Mouse (Mus musculus): ENCODE data around the gene Nkapd1.
A peak's percentile ranks its signal among the peaks of the same experiment; 100 is the strongest.
"Not testable (repeated sequence)": the region's sequence is repeated elsewhere in the genome, so short reads cannot be mapped to it uniquely, and the experiment has no call there.

Gene Nkapd1

GRCm38 (mm10) chr9:50616766-50617603, at the start of gene Nkapd1, which contains the start of gene Pih1d2:
TSS of gene Nkapd1 (minus strand) at chr9:50617464.
TSS of gene Pih1d2 (plus strand) at chr9:50617321.
- DNase-seq (ENCODE audit: extremely low read depth, insufficient read length, low spot score), result peak; percentile 92

DNA sequence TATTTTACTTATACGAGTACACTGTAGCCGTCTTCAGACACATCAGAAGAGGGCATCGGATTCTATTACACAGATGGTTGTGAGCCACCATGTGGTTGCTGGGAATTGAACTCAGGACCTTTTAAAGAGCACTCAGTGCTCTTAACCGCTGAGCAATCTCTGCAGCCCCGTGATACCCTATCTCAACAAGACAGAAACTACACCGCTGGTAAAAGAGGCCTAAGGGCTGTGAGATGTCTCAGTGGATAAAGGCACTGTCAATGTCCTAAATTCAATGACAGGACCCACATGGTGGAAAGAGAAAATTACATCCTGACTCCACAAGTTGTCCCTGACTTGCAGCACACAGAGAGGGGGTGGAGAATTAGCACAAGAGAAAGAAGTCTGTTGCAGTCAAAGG, 49.2 kb upstream of the Nkapd1 start:
- no peak for DNase-seq (ENCODE audit: extremely low read depth, insufficient read length, low spot score)

DNA sequence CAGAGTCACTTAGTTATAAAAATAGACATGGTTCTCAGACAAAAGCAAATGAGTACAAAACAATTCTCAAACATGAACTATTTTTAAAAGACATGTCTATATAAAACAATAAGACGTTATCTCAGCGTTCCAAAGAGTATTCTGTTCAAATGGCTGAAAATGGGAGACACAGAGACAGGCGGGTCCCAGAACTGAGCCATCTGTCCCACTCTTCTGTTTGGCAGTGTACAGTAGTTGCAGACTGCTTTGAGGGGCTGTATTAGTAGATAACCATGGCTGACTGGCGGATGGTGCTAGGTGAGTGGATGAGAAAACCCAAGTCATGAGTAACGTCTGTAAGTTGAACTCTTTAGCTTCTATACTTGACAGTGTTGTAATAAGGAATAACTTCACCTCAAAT, 47.6 kb upstream of the Nkapd1 start:
- DNase-seq (ENCODE audit: extremely low read depth, insufficient read length, low spot score), result no peak

GRCm38 (mm10) chr9:50660431-50660830, 43.2 kb upstream of the Nkapd1 start:
- peak; percentile 34 for DNase-seq (ENCODE audit: extremely low read depth, insufficient read length, low spot score)

- DNase-seq (ENCODE audit: extremely low read depth, insufficient read length, low spot score), result peak; percentile 95
Measured at GRCm38 (mm10) chr9:50659392-50660217, 42.3 kb upstream of the Nkapd1 start, which contains the start of gene Dlat. TSS of gene Dlat (minus strand) at chr9:50659780.

GRCm38 (mm10) chr9:50658941-50659388, 41.7 kb upstream of the Nkapd1 start:
- DNase-seq (ENCODE audit: extremely low read depth, insufficient read length, low spot score), result no peak

DNA sequence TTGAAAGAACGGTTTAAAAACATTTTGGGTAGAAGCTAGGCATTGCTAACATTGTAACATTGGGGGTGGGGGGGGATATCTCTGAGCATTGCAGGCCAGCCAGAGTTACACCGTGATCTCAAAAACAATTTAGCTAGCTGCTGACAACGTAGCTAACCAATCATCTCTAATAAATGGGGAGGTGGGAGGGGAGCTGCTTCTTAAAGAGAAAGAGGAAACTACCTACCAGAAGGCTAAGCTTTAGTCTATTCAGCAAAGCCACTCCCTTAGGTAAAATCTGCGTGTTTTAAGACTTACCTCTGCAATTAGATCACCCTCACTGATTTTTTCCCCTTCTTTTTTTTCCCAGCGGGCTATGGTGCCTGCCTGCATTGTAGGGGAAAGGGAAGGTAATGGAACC, 41.1 kb upstream of the Nkapd1 start:
- DNase-seq (ENCODE audit: extremely low read depth, insufficient read length, low spot score), result no peak

DNA sequence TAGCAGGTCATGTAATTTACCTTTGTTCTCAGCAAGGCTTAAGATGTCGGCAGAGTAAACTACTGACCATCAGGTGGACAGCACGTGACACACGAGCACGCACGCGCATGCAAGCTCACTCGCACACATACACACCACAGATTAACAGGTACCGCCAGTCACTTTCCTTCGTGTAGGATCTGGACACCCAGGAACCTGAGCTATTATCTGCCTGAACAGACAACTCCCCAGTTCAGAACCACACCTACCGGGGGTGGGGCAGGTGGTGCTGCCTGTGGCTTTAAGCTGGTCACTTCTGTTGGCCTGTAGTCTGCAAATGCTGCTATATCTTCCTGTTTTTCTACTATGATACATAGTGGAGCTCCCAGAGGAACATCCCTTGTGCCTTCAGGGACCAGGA, 33.2 kb upstream of the Nkapd1 start:
- no peak for DNase-seq (ENCODE audit: extremely low read depth, insufficient read length, low spot score)

- DNase-seq (ENCODE audit: extremely low read depth, insufficient read length, low spot score), result no peak
Measured at GRCm38 (mm10) chr9:50646826-50647370, 29.6 kb upstream of the Nkapd1 start.

- DNase-seq (ENCODE audit: extremely low read depth, insufficient read length, low spot score), result no peak
Measured at GRCm38 (mm10) chr9:50634270-50634669, 17.0 kb upstream of the Nkapd1 start.

GRCm38 (mm10) chr9:50633059-50633458, 15.8 kb upstream of the Nkapd1 start:
- no peak for DNase-seq (ENCODE audit: extremely low read depth, insufficient read length, low spot score)

- no peak for DNase-seq (ENCODE audit: extremely low read depth, insufficient read length, low spot score)
Measured at GRCm38 (mm10) chr9:50632016-50632688, 14.9 kb upstream of the Nkapd1 start.

GRCm38 (mm10) chr9:50630903-50631302, 13.6 kb upstream of the Nkapd1 start:
- DNase-seq (ENCODE audit: extremely low read depth, insufficient read length, low spot score), result not testable (repeated sequence)

DNA sequence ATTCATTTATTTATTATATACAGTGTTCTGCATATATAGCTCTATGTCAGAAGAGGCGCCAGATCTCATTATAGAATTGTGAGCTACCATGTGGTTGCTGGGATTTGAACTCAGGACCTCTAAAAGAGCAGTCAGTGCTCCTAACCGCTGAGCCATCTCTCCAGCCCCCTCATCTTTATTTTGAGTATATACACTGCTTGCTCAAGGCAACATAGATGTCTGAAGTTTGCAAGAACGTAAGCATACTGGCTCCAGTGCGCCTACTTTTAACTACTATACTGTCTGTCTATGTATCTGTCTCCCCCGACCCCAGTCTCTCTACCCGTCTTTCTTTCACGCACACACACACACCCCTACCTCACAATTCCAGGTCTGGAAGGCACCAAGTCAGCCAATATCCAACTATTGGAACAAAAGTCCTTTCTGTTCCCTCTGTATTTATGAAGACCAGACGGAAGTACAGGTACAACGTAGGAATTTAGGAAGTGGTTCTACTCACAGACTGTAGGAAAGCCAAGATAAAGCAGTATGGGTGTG, 598 bp upstream of the Nkapd1 start:
- no peak for DNase-seq (ENCODE audit: extremely low read depth, insufficient read length, low spot score)

GRCm38 (mm10) chr9:50616161-50616560, 1.1 kb downstream of the Nkapd1 start:
- DNase-seq (ENCODE audit: extremely low read depth, insufficient read length, low spot score), result no peak

GRCm38 (mm10) chr9:50612115-50612514, 5.1 kb downstream of the Nkapd1 start:
- no peak for DNase-seq (ENCODE audit: extremely low read depth, insufficient read length, low spot score)

- no peak for DNase-seq (ENCODE audit: extremely low read depth, insufficient read length, low spot score)
Measured at GRCm38 (mm10) chr9:50604338-50604737, 12.9 kb downstream of the Nkapd1 start.

- DNase-seq (ENCODE audit: extremely low read depth, insufficient read length, low spot score), result no peak
Measured at GRCm38 (mm10) chr9:50603998-50604324, 13.3 kb downstream of the Nkapd1 start.

GRCm38 (mm10) chr9:50603189-50603997, 13.9 kb downstream of the Nkapd1 start, which contains the start of the genes Sdhd and Timm8b:
TSS of gene Sdhd (minus strand) at chr9:50603812.
TSS of gene Timm8b (plus strand) at chr9:50603910.
- DNase-seq (ENCODE audit: extremely low read depth, insufficient read length, low spot score), result peak; percentile 91
